Mouse (Mus musculus) myocyte (in vitro differentiated cells): ENCODE measurements at regions not wholly inside any gene's neighbourhood (a gene's known extent, or its start where the extent isn't known, plus 50 kb on each side); places are given as distances from the start of the nearest gene placed in this dataset.

Source experiments
- H3K27me3 ChIP-seq: one replicate; pipeline ENCODE4 v1.6.1; 2011; ENCODE audit not compliant: control insufficient read depth, insufficient read depth, insufficient read length
- H3K36me3 ChIP-seq: one replicate; pipeline ENCODE4 v1.6.1; 2011; ENCODE audit not compliant: control insufficient read depth, insufficient read depth
- H3K4me2 ChIP-seq: one replicate; pipeline ENCODE4 v1.6.1; 2011; ENCODE audit warnings: low read depth, control low read depth
- H3K4me3 ChIP-seq: one replicate; pipeline ENCODE4 v1.5.1; 2011; ENCODE audit warnings: mild to moderate bottlenecking, control low read depth, moderate library complexity
- H3K79me2 ChIP-seq: one replicate; pipeline ENCODE4 v1.6.1; 2011; ENCODE audit not compliant: control insufficient read depth, insufficient read depth
- H3ac ChIP-seq: one replicate; pipeline ENCODE4 v1.6.1; 2011; ENCODE audit not compliant: control insufficient read depth, insufficient read length
- CEBPB ChIP-seq: IDR thresholded peaks from 2 replicates; pipeline ENCODE4 v1.6.1; 2011; ENCODE audit warnings: mild to moderate bottlenecking, moderate library complexity; ENCODE audit not compliant: poor library complexity, insufficient read depth, severe bottlenecking
- E2F4 ChIP-seq: IDR thresholded peaks from one replicate; pipeline ENCODE4 v1.6.1; 2011; ENCODE audit warnings: mild to moderate bottlenecking, control low read depth, moderate library complexity; ENCODE audit not compliant: insufficient read depth
- MAX ChIP-seq: IDR thresholded peaks from one replicate; pipeline ENCODE4 v1.6.1; 2011; ENCODE audit warnings: low read depth, mild to moderate bottlenecking, control low read depth
- MYOD1 ChIP-seq, 3 experiments: IDR thresholded peaks; one replicate each; pipeline ENCODE4 v1.6.1; 2011; ENCODE audit warnings: control low read depth in 2 of 3, low read depth in 2 of 3, mild to moderate bottlenecking in 2 of 3, moderate library complexity in 1 of 3; ENCODE audit not compliant: insufficient read length in 2 of 3, control insufficient read depth in 1 of 3
- MYOG ChIP-seq, 3 experiments: IDR thresholded peaks; one replicate each; pipeline ENCODE4 v1.6.1; 2011; ENCODE audit warnings: control low read depth in 2 of 3, low read depth in 2 of 3, mild to moderate bottlenecking in 2 of 3; ENCODE audit not compliant: insufficient read length in 2 of 3, control insufficient read depth in 1 of 3, insufficient read depth in 1 of 3
- POLR2A ChIP-seq: IDR thresholded peaks from one replicate; pipeline ENCODE4 v1.6.1; 2011; ENCODE audit warnings: low read depth, mild to moderate bottlenecking, control low read depth, moderate library complexity; ENCODE audit not compliant: insufficient read length
- POLR2AphosphoS2 ChIP-seq: IDR thresholded peaks from one replicate; pipeline ENCODE4 v1.6.1; 2011; ENCODE audit warnings: low read depth, control low read depth; ENCODE audit not compliant: insufficient read length
- REST ChIP-seq: IDR thresholded peaks from one replicate; pipeline ENCODE4 v1.6.1; 2011; ENCODE audit warnings: mild to moderate bottlenecking, control low read depth, moderate library complexity; ENCODE audit not compliant: insufficient read depth, insufficient read length
- SRF ChIP-seq: IDR thresholded peaks from one replicate; pipeline ENCODE4 v1.6.1; 2011; ENCODE audit warnings: low read depth; ENCODE audit not compliant: control insufficient read depth, insufficient read length
- TCF12 ChIP-seq: IDR thresholded peaks from one replicate; pipeline ENCODE4 v1.6.1; 2011; ENCODE audit warnings: mild to moderate bottlenecking, control low read depth; ENCODE audit not compliant: poor library complexity, insufficient read depth, severe bottlenecking
- TCF3 ChIP-seq: IDR thresholded peaks from one replicate; pipeline ENCODE4 v1.6.1; 2011; ENCODE audit warnings: low read depth, control low read depth; ENCODE audit not compliant: insufficient read length
- USF1 ChIP-seq: IDR thresholded peaks from one replicate; pipeline ENCODE4 v1.6.1; 2011; ENCODE audit warnings: low read depth, mild to moderate bottlenecking, control low read depth, moderate library complexity

GRCm38 (mm10) chr2:55817273-55817672 lies 381.5 kb downstream of the Kcnj3 start:
- H3K4me3 ChIP-seq: no peak overlapping the region
- TF ChIP-seq POLR2A: no peak
- TF ChIP-seq E2F4: no peak
- no peak for TF ChIP-seq POLR2AphosphoS2
- TF ChIP-seq MAX: no peak
- no peak for TF ChIP-seq SRF
- no peak for TF ChIP-seq TCF3
- no peak for TF ChIP-seq CEBPB
- TF ChIP-seq TCF12: no peak
- no peak for TF ChIP-seq REST
- no peak for TF ChIP-seq MYOD1 (IDR thresholded peaks at IDR 0.05; ENCODE audit: control insufficient read depth in 1 of 3, insufficient read length in 2 of 3, low read depth in 2 of 3)
- no peak for TF ChIP-seq MYOG (IDR thresholded peaks at IDR 0.05; ENCODE audit: control insufficient read depth in 1 of 3, insufficient read depth in 1 of 3, insufficient read length in 2 of 3, low read depth in 2 of 3)
- no peak overlapping the region for H3K4me2 ChIP-seq
- no peaks in the 10 kb centered on the region for H3K79me2 ChIP-seq
- H3K27me3 ChIP-seq: no peaks in the 10 kb centered on the region
- no peaks in the 10 kb centered on the region for H3K36me3 ChIP-seq
- H3ac ChIP-seq: no peak overlapping the region

- peak overlapping the region; percentile 68 for H3K4me2 ChIP-seq
- H3K79me2 ChIP-seq: no peaks in the 10 kb centered on the region
- no peak overlapping the region for H3ac ChIP-seq
- H3K27me3 ChIP-seq: no peaks in the 10 kb centered on the region
- no peaks in the 10 kb centered on the region for H3K36me3 ChIP-seq
- TF ChIP-seq TCF3: no peak
- no peak for TF ChIP-seq POLR2A
- peak in 1 of 3 experiments; percentile 40 for TF ChIP-seq MYOG (IDR thresholded peaks at IDR 0.05; ENCODE audit: control insufficient read depth in 1 of 3, insufficient read depth in 1 of 3, insufficient read length in 2 of 3, low read depth in 2 of 3)
- peak; percentile 9 for TF ChIP-seq TCF12
- no peak for TF ChIP-seq MAX
- TF ChIP-seq E2F4: no peak
- TF ChIP-seq USF1: no peak
- no peak for TF ChIP-seq CEBPB
- TF ChIP-seq SRF: no peak
- peak in 2 of 3 experiments; percentile 59 to 60 for TF ChIP-seq MYOD1 (IDR thresholded peaks at IDR 0.05; ENCODE audit: control insufficient read depth in 1 of 3, insufficient read length in 2 of 3, low read depth in 2 of 3)
- TF ChIP-seq REST: no peak
- TF ChIP-seq POLR2AphosphoS2: no peak
- H3K4me3 ChIP-seq: no peak overlapping the region
Observed at GRCm38 (mm10) chr2:55818220-55818619, 382.4 kb downstream of the Kcnj3 start.

- Histone ChIP-seq H3K4me2 (peak overlapping the region; percentile 8), H3ac (no peak overlapping the region), H3K27me3 (no peaks in the 10 kb centered on the region), H3K36me3 (no peaks in the 10 kb centered on the region), H3K4me3 (no peak overlapping the region), H3K79me2 (no peaks in the 10 kb centered on the region)
- no peak for TF ChIP-seq POLR2AphosphoS2
- no peak for TF ChIP-seq SRF
- no peak for TF ChIP-seq TCF3
- TF ChIP-seq MYOD1 (IDR thresholded peaks at IDR 0.05; ENCODE audit: control insufficient read depth in 1 of 3, insufficient read length in 2 of 3, low read depth in 2 of 3): no peak
- 0 out of 2 replicates have a peak, but pooled peaks have one; percentile 13 for TF ChIP-seq CEBPB
- no peak for TF ChIP-seq MYOG (IDR thresholded peaks at IDR 0.05; ENCODE audit: control insufficient read depth in 1 of 3, insufficient read depth in 1 of 3, insufficient read length in 2 of 3, low read depth in 2 of 3)
- TF ChIP-seq TCF12: no peak
- no peak for TF ChIP-seq MAX
Observed at GRCm38 (mm10) chr2:55822726-55823125, 387.0 kb downstream of the Kcnj3 start.

GRCm38 (mm10) chr2:55841521-55841920 lies 405.8 kb downstream of the Kcnj3 start:
- no peak for TF ChIP-seq POLR2A
- no peak for TF ChIP-seq SRF
- no peak for TF ChIP-seq MAX
- TF ChIP-seq TCF3: no peak
- TF ChIP-seq TCF12: no peak
- TF ChIP-seq MYOD1 (IDR thresholded peaks at IDR 0.05; ENCODE audit: control insufficient read depth in 1 of 3, insufficient read length in 2 of 3, low read depth in 2 of 3): no peak
- TF ChIP-seq MYOG (IDR thresholded peaks at IDR 0.05; ENCODE audit: control insufficient read depth in 1 of 3, insufficient read depth in 1 of 3, insufficient read length in 2 of 3, low read depth in 2 of 3): no peak
- TF ChIP-seq E2F4: no peak
- no peak for TF ChIP-seq CEBPB
- no peak for TF ChIP-seq REST
- TF ChIP-seq POLR2AphosphoS2: no peak
- TF ChIP-seq USF1: no peak
- no peak overlapping the region for H3K4me3 ChIP-seq
- H3ac ChIP-seq: no peak overlapping the region
- no peak overlapping the region for H3K4me2 ChIP-seq
- H3K27me3 ChIP-seq: no peaks in the 10 kb centered on the region
- H3K79me2 ChIP-seq: no peaks in the 10 kb centered on the region
- H3K36me3 ChIP-seq: no peaks in the 10 kb centered on the region
